11 mouse cellular contexts compared by ENCODE assay signal in genomic region chr10:3920368-3921152, GRCm38 (mm10). TPM values are rescaled to one million over a fixed set of nuclear protein-coding genes. Genes with fewer than 3 reads are reported as not detected.
DNase-seq lines count a peak whose midpoint lies in the region; ATAC-seq lines count a peak whose summit lies in the region.
"Had no signal": no experiment of that assay in that cellular context is flagged by ENCODE, and none has a peak within 500 bp of the region (broad histone marks: within the 10 kb centered on the region; RNA-seq: fewer than 3 reads in every experiment).

No protein-coding gene starts in this region.

- ATAC-seq in forebrain, embryonic 14.5 days = peak; percentile 96
- no peak for ATAC-seq in kidney, embryonic 15.5 days (replicated peaks; ENCODE audit: low FRiP score)
- ATAC-seq in midbrain, embryonic 16.5 days = peak; percentile 84
- ATAC-seq: intestine, embryonic 15.5 days had no signal

- WGBS in forebrain, embryonic 14.5 days = 51% methylated on average over 20 of the region's 20 CpGs
- WGBS in kidney, embryonic 15.5 days = 62% methylated on average over 20 of the region's 20 CpGs
- WGBS in midbrain, embryonic 16.5 days = 77% methylated on average over 20 of the region's 20 CpGs

- H3K36me3 ChIP-seq in forebrain, embryonic 14.5 days (ENCODE audit: control insufficient read depth, insufficient read depth, low read length) = no peaks in the 10 kb centered on the region
- H3K36me3 ChIP-seq in kidney, embryonic 15.5 days = peaks cover 6% of the 10 kb centered on the region; the same call in 1 of the 2 replicates
- no peaks in the 10 kb centered on the region for H3K36me3 ChIP-seq in midbrain, embryonic 16.5 days (ENCODE audit: control insufficient read depth, insufficient read depth, low read length)
- H3K36me3 ChIP-seq: intestine, embryonic 15.5 days; limb, embryonic 10.5 days had no signal

- H3K4me2 ChIP-seq in forebrain, embryonic 14.5 days (ENCODE audit: low read length) = 0 out of 2 replicates have a peak overlapping the region, but pooled peaks have one; percentile 12
- H3K4me2 ChIP-seq in kidney, embryonic 15.5 days = no peak overlapping the region
- no peak overlapping the region for H3K4me2 ChIP-seq in midbrain, embryonic 16.5 days (ENCODE audit: low read length)
- H3K4me2 ChIP-seq: heart, embryonic 11.5 days; intestine, embryonic 15.5 days had no signal

- DNase-seq in layer of hippocampus, adult 18-20 months (ENCODE audit: low spot score in 2 of 2) = peak; percentile 66 to 76
- DNase-seq in layer of hippocampus, postnatal 25 days (ENCODE audit: extremely low spot score in 1 of 2, low spot score in 1 of 2) = no peak
- DNase-seq in forebrain, embryonic 14.5 days (ENCODE audit: low spot score) = peak; percentile 89
- no peak for DNase-seq in cerebellum, adult 9-11 months
- DNase-seq in lung, adult 18-20 months = no peak
- DNase-seq: embryo, embryonic 11 days had no signal

- H3K4me3 ChIP-seq in forebrain, embryonic 14.5 days (ENCODE audit: low read depth, low read length) = no peak overlapping the region
- H3K4me3 ChIP-seq in kidney, embryonic 15.5 days (replicated peaks) = no peak overlapping the region
- no peak overlapping the region for H3K4me3 ChIP-seq in midbrain, embryonic 16.5 days (ENCODE audit: low read depth, low read length)
- H3K4me3 ChIP-seq: intestine, embryonic 15.5 days; limb, embryonic 10.5 days had no signal

- H3K9me3 ChIP-seq in forebrain, embryonic 14.5 days (replicated peaks; ENCODE audit: control insufficient read depth, low read length) = no peaks in the 10 kb centered on the region
- H3K9me3 ChIP-seq in kidney, embryonic 15.5 days (replicated peaks) = no peaks in the 10 kb centered on the region
- H3K9me3 ChIP-seq in midbrain, embryonic 16.5 days (replicated peaks; ENCODE audit: control insufficient read depth, low read length, poor library complexity, severe bottlenecking) = no peaks in the 10 kb centered on the region
- H3K9me3 ChIP-seq: intestine, embryonic 15.5 days; limb, embryonic 10.5 days had no signal

- peaks cover 10% of the 10 kb centered on the region; the same call in 1 of the 2 replicates for H3K4me1 ChIP-seq in forebrain, embryonic 14.5 days (ENCODE audit: control insufficient read depth, insufficient read depth, low read length)
- peaks cover 10% of the 10 kb centered on the region; the same call in 1 of the 2 replicates for H3K4me1 ChIP-seq in kidney, embryonic 15.5 days
- peaks cover 6% of the 10 kb centered on the region; the same call in 1 of the 2 replicates for H3K4me1 ChIP-seq in midbrain, embryonic 16.5 days (ENCODE audit: control insufficient read depth, insufficient read depth, low read length)
- H3K4me1 ChIP-seq: intestine, embryonic 15.5 days; limb, embryonic 10.5 days had no signal

- H3K27ac ChIP-seq in forebrain, embryonic 14.5 days (ENCODE audit: low read depth, low read length) = peak overlapping the region; percentile 55; the same call in 1 of the 2 replicates
- peak overlapping the region; percentile 32; the same call in 1 of the 2 replicates for H3K27ac ChIP-seq in kidney, embryonic 15.5 days
- no peak overlapping the region for H3K27ac ChIP-seq in midbrain, embryonic 16.5 days (ENCODE audit: low read length)
- H3K27ac ChIP-seq: intestine, embryonic 15.5 days; limb, embryonic 10.5 days had no signal

- H3K9ac ChIP-seq in forebrain, embryonic 14.5 days (ENCODE audit: low read length) = no peak overlapping the region
- no peak overlapping the region for H3K9ac ChIP-seq in kidney, embryonic 15.5 days
- no peak overlapping the region for H3K9ac ChIP-seq in midbrain, embryonic 16.5 days (ENCODE audit: low read depth, low read length)
- H3K9ac ChIP-seq: intestine, embryonic 15.5 days had no signal

- no peaks in the 10 kb centered on the region for H3K27me3 ChIP-seq in forebrain, embryonic 14.5 days (replicated peaks; ENCODE audit: control insufficient read depth, insufficient read depth, low read length)
- no peaks in the 10 kb centered on the region for H3K27me3 ChIP-seq in kidney, embryonic 15.5 days
- H3K27me3 ChIP-seq in midbrain, embryonic 16.5 days (ENCODE audit: control insufficient read depth, insufficient read depth, low read depth, low read length) = no peaks in the 10 kb centered on the region
- H3K27me3 ChIP-seq: intestine, embryonic 15.5 days had no signal

RNA-seq across cellular contexts. Expression of gene Mthfd1l, which starts 52.4 kb away (rescaled TPM):
- 1 to 10 TPM; 8.7 to 8.9 TPM for total RNA-seq in layer of hippocampus, adult 18-20 months (2021)
- total RNA-seq in layer of hippocampus, postnatal 25 days (2021) = 1 to 10 TPM; 8.4 to 9.2 TPM
- polyA plus RNA-seq in forebrain, embryonic 14.5 days (2014; fragmentation: Nextera tagmentation; extraction: Ambion mirVana) = 3.9 and 4.0 TPM in 2 replicates
- polyA plus RNA-seq in kidney, embryonic 15.5 days (2015; fragmentation: Nextera tagmentation; extraction: Ambion mirVana) = 17.1 and 18.4 TPM in 2 replicates
- polyA plus RNA-seq in midbrain, embryonic 16.5 days (2015; fragmentation: Nextera tagmentation; extraction: Ambion mirVana) = 6.0 and 7.3 TPM in 2 replicates

Comparison
In these comparisons a context has a peak if more than half of its experiments do, and no peak if none do; other contexts are left out.
1. DNase-seq: peak in layer of hippocampus, adult 18-20 months (2 of 2) and forebrain, embryonic 14.5 days (single experiment); none in layer of hippocampus, postnatal 25 days (0 of 2), cerebellum, adult 9-11 months (single experiment) and lung, adult 18-20 months (0 of 2).